Mouse (Mus musculus) activated CD4-positive, CD25-positive, alpha-beta regulatory T cell, adult 4 months (primary cell): ENCODE data around the gene Mapk11. TPM values are rescaled to one million over a fixed set of nuclear protein-coding genes. Genes with fewer than 3 reads are reported as not detected.

ENCODE experiments used
- ATAC-seq: one replicate; pipeline ENCODE4 v1.8.0; 2017
- polyA plus RNA-seq, 2 experiments: library from polyadenylated mRNA; unstranded; fragments of 100-300 nt; shearing (Covaris generic); gene quantifications; one replicate each; pipeline ENCODE4 v1.2.1; 2017

The Mapk11 gene
- polyA plus RNA-seq, 2 experiments from 2014 or later = 21.2 to 22.5 TPM

GRCm38 (mm10) chr15:89173024-89173905 lies 23.8 kb upstream of the Mapk11 start:
- ATAC-seq = no peak

GRCm38 (mm10) chr15:89172276-89172935 lies 23.0 kb upstream of the Mapk11 start:
- no peak for ATAC-seq

GRCm38 (mm10) chr15:89171526-89172051 lies 22.2 kb upstream of the Mapk11 start:
- ATAC-seq = no peak

GRCm38 (mm10) chr15:89170102-89170501 lies 20.7 kb upstream of the Mapk11 start:
- ATAC-seq = no peak

DNA sequence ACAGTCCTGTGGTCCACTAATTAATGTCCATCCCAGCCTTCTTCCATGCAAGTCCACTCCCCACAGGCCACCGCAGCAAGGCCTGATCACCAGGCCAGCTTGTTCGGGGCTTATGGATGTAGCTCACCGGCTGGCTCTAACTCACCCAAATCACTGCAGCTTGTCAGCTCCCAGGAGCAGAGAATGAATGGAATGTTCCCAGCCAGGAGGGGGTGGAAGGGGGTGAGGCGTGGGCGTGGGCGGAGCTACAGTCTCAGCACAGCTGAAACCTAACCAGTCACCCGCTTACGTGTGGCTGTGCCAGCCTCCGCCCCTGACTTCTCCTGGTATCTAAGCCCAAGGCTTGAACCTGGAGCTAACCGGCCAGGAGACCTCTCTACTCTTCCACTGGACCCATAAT lies 20.0 kb upstream of the Mapk11 start:
- no peak for ATAC-seq

DNA sequence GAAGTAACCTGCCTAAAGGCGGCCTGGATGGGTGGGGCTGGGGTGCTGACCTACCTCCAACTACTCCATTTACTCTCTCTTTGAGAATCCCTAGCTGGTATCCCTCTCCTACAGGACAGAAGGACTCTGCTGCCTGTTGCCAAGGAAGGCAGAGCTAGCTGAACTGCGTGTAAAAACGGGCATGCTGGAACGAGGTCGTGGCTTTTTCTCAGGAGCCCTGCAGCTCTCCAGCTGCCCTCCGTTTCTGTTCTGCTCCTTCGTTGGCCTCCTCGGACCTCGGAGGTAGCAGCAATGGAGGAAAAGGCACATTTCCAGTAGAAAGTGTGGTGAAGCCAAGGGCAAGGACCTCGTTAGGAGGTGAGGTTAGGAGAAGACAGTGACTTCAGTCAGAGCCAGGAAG lies 19.5 kb upstream of the Mapk11 start:
- no peak for ATAC-seq

DNA sequence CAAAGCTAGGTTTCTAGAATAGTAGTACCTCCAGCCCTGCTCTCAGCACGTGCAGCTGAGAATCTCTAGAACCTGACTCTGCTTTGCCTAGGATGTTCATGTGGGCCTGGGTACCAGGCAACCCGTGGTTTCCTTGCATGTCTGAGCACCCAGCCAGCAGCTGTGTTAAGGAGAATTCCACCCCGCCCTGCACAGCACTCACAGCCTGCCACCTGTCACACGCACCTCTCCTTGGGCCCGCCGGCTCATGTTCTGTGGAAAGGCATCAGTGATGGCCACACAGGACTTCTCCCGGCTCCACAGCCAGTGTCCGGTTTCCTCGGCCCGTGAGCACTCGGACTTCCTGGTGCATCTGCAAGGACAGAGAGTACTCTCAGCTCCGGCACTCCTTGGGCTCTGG lies 16.1 kb upstream of the Mapk11 start:
- ATAC-seq = no peak

DNA sequence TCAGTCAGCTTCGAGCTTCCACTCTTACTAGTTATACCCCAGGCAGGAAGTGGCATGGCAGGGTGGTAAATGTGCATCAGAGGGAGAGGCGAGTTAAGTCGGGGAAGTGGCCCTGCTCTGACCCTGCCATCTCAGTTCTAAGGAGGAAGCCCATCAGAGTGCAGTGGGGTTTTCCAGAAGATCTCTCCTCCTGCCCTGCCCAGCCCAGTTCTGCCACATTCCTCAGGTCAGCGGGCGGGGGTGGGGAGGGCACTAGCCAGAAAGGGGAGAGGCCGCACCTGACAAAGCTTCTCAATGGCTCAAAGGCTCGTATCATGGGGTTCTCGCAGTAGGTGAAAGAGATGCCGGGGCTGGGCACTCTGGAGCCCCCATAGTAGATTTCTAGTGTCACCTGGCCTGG lies 12.0 kb upstream of the Mapk11 start:
- no peak for ATAC-seq

DNA sequence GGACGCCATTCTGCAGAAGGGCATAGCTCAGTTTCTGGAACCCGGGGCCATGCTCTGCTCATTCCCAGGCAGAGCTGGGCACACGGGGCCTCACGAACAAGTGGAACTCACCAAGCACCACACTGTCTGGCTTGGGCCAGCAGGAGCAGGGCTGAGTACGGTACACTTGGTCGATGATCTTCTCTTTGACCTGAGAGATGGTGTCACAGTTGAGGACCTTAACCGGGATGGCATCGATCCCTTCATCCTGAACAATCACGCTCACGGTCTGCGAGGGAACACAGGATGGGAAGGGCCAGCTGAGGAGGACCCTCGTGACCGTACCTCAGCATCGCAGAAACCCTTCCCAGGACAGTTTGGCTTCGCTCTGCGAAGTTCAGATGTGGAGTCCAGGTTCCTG lies 9.1 kb upstream of the Mapk11 start:
- no peak for ATAC-seq

DNA sequence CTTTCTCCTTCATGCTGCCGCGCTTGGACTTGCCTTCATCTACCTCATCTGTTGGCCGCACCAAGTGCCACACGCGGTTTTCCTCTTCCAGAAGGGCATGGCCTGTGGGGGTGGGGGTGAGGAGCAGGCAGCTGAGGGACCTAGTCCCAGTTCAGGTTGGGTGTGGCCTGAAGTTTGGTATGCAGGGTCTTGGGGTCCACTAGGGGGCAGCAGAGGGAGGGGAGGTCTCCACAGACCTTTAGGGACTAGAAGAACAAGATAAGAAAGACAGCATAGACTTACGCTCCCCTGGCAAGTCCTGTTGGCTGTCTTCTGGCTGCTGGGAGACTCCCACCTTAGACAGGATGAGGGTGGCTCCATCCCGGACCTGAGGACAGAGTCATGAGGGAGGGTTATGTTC lies 8.5 kb upstream of the Mapk11 start:
- peak; percentile 69 for ATAC-seq

DNA sequence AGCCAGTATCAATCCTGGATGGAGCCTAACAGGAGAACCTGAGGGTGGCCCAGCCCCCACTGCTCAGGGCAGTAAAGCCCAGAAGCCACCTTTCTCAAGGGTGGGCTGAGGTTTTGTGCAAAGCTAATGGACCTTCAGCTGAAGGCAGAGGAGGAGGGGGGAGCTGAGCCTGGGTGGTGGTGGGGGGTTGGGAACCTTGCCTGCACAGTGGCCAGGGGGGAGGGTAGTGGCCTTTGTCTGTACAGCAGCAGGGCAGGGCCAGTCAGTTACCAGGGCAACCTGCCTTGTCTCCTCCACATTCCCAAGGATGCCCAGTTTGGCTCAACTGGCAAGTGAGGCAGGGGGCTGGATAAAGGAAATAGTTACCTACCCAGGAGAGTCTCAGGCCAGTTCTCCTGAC lies 2.9 kb upstream of the Mapk11 start:
- ATAC-seq = no peak

GRCm38 (mm10) chr15:89150041-89150390 lies 588 bp upstream of the Mapk11 start:
- peak; percentile 4 for ATAC-seq

GRCm38 (mm10) chr15:89148496-89149270 lies 745 bp downstream of the Mapk11 start:
- no peak for ATAC-seq

DNA sequence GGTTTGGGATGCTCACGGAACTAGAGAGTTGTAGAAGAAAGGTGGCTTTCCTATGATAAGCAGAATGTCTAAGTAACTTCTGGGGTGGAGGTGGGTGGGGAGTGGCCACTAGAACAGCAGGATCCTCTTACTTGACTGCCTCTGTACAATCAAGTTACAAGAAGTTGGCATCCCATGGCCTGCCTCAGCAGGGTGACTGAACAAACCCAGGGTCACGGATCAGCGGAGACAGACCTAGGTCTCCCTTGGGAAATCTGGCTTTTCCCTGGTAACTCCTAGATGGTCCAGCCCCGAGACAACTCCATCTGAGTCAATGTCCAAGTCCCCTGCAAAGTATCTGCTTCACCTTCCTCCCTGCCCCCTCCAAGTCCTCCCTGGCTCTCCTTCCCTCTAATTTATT lies 1.5 kb downstream of the Mapk11 start:
- no peak for ATAC-seq

- ATAC-seq = no peak
Measured at GRCm38 (mm10) chr15:89147456-89147855, 2.0 kb downstream of the Mapk11 start.

- ATAC-seq = peak; percentile 66
Measured at GRCm38 (mm10) chr15:89147024-89147423, 2.4 kb downstream of the Mapk11 start.

DNA sequence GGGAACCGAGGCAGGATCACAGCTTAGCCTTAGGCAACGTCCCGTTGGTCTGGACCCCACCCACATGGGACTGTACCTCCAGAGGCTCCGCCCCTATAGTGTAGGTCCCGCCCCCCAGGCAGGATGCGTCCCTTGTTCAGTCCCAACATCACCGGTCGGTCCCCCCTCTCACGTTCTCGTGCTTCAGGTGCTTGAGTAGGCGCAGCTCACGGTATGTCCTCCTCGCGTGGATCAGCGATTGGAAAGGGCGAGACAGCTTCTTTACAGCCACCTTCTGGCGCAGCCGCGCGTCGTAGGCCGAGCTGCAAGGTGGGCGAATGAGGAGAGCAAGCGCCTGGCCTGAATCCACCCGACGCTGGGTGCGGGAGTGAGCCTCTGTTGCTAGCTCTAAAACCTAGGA lies 2.9 kb downstream of the Mapk11 start:
- peak; percentile 22 for ATAC-seq

DNA sequence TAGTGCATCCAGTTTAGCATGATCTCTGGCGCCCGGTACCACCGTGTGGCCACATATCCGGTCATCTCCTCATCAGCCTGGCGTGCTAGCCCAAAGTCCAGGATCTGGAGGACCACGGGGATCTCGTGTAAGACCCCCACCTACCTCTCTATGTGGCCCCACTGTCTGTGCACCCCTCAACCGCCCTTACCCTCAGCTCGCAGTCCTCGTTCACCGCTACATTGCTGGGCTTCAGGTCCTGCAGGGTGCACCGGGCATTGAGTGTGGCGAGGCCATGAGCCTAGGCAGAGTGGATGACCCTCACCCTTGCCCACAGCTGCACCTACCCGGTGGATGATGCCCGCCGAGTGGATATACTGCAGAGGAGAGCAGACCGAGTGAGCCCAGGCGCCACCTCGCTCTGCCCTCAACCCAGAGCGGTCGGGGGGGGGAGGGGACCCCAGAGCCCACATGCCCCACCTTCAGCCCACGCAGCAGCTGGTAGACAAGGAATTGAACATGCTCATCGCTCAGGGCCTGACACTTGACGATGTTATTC lies 3.5 kb downstream of the Mapk11 start:
- ATAC-seq = no peak

DNA sequence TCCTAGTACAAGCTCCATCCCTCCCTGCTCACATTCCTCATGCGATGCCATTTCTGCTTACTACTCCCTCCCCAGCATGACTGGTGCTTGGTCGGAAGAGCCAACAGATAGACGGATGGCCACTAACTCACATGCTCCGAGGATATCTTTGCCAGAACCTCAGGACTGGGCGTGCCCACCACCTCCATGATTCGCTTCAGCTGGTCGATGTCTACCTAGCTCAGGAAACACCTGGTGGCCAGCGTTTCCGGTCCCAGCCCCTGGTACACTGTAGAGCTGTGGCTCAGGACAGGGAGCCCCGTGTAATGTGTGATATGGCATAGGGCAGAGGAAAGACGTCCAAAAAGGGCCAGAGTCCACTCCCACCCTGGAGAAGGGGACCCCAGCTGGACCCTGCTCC lies 4.5 kb downstream of the Mapk11 start:
- no peak for ATAC-seq

- ATAC-seq = no peak
Measured at GRCm38 (mm10) chr15:89143134-89143533, 6.3 kb downstream of the Mapk11 start.

DNA sequence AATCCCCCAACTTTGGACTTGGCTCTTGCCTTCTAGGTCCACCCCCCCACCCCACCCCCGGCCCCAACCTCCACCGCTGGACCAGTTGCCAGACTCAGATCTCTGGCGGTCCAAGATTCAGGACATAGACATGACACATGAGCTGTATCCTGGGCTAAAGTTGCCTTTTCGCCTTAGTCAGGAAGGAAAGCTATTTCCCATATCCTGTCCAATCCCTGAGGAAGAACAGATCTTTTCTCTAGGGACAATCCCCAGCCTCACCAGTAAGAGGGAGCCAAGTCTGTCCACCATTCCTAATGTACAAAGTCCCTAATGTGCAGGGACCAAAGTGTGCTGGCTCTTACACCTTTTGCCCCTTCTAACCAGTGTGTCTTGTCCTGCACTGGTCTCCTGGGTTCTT lies 7.5 kb downstream of the Mapk11 start:
- ATAC-seq = no peak

- ATAC-seq = no peak
Measured at GRCm38 (mm10) chr15:89141443-89141842, 8.0 kb downstream of the Mapk11 start.

DNA sequence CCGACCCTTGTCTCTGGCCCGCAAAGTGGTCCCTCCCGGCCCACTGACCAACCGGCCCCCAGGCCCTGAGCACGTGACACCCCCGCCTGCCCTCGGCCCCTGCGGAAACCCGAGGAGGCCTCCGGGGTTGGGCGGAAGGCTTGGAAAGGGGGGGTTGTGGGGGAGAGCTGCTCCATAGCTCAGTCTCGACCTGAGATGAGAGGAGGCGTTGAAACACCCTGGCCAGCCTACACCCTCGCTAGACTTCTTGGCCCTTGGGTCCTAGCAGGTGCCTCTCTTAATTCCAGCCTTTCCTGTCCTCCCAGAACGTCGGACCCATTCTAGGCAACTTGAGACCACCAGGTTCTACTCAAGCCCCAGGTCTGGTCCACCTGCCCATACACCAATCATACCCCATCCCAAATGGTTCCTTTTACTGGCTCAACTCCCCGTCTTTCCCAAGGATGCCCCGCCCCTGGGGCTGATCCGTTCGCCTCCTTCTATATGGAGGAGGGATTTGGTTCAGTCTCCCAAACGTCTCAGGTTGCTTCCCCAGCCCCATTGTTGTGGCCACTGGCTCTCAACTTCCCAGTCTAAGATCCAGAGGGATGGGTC lies 8.7 kb downstream of the Mapk11 start, which contains the start of gene Mapk12:
Gene Mapk12 (minus strand): TSS at position 45 of the 594 bp plus-strand sequence.
- peak; percentile 25 for ATAC-seq
